Mouse (Mus musculus) adrenal gland, adult (tissue): ENCODE data around the gene Rasgef1b.
A peak's percentile ranks its signal among the peaks of the same experiment; 100 is the strongest.

Experiments
- DNase-seq, 2 experiments: peaks; one replicate each; pipeline ENCODE4 v3.0.0; 2022 to 2023; ENCODE audit warnings: low spot score in 1 of 2; ENCODE audit not compliant: inconsistent age in 2 of 2

Rasgef1b gene

GRCm38 (mm10) chr5:99496931-99497782 is 231.7 kb downstream of the Rasgef1b start:
- no peak for DNase-seq

DNA sequence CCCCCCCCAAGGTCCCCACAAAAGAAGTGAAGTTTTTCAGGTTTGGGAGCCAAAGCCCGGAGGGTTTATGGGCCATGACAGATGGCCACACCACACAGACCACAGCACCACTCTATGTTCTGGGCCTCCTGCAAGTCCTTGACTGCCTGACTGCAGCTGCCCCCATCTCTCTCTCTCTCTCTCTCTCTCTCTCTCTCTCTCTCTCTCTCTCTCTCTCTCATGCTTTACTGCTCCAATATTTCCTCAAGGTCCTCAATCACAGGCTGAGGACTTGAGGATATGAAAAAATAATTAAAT is 232.8 kb downstream of the Rasgef1b start:
- DNase-seq = no peak

- no peak for DNase-seq
Observed at GRCm38 (mm10) chr5:99495354-99496156, 233.3 kb downstream of the Rasgef1b start.

DNA sequence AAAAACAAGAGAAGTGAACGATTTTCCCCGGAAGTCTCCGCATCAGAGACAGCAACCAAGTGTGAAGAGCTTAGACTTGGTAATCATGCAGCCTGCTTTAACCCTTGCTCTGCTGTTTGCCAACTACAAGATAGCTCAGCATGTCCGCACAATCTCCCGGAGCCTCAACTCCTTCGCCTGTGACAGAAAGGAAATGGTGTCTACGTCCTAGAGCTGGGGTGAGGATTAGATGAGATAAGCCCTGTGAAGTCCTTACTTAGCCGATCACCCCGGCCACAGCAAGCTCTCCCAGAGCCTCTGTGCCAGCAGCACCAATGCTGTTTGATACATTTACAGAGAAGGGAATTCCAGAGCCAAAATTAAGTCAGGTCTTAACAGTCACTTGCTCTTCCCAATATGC is 235.0 kb downstream of the Rasgef1b start:
- DNase-seq = no peak

DNA sequence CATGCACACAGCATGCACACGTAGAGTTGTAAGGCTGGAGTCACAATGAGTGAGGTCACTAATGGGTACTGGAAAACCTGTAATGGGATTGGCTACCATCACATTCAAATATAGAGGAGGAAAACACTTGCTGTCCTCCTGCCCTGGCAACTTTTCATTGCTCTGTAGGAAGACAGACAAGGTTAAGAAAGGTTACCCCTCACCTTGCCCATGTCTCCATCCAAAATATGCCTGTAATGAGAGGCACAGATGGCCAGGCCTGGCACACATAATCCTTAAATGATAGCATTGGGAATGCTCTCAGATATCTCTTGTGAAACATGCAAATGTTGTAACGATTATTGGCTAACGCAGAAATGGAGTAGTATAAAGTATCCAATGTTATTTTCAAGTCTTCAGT is 235.8 kb downstream of the Rasgef1b start:
- no peak for DNase-seq

- DNase-seq = no peak
Observed at GRCm38 (mm10) chr5:99488479-99489158, 240.2 kb downstream of the Rasgef1b start.

DNA sequence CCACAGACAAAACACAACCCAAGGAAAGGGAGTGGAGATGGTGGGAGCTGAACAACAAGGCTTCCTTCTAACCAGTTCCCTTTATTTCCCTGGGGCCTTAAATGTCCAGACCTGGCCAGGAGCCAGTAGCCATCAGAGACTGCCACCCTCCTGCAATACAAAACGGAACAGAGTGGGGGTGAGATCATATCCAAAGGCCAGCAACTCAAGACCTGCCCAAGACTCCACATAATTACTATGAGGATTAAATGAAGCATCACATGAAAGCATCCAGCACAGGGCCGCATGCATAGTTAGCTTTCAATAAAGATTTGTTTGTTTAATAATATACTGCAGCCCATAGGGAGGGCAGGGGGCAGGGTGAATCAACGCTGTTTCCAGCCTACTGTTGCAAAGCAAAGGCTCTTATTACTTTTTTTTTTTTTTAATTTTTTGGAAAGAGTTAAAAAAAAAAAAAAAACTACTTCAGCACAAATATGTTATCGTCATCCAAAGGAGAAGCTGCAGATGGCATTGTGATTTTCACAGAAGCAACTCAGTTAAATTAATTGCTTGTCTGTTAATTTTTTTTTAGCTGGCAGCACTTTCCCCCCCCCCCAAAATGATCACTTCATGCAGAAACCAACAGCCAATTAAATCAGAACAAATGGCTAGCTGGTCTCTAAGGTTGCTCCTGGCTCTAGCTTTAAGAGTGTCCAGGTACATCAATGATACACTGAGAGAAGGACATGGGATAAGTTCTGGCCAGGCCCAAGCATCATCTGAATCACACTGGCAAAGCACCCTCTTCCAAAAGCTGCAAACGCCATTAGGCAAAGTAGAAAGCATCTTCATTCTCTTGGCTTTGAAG is 241.6 kb downstream of the Rasgef1b start:
- DNase-seq = no peak

DNA sequence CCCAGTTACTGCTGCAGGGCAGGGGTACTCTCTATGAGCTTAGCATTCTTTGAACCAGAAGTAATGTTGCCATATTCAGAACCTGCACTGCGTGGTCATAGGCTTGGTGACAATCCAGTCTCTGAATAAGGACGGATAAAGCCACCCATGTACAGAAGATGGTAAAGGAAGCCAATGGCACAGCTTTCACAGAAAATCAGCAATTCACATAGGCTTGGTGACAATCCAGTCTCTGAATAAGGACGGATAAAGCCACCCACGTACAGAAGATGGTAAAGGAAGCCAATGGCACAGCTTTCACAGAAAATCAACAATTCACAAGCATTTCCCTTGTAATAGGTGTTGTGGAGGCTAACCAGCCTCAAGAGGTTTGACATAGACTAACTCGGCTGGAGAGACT is 245.7 kb downstream of the Rasgef1b start:
- DNase-seq = no peak

DNA sequence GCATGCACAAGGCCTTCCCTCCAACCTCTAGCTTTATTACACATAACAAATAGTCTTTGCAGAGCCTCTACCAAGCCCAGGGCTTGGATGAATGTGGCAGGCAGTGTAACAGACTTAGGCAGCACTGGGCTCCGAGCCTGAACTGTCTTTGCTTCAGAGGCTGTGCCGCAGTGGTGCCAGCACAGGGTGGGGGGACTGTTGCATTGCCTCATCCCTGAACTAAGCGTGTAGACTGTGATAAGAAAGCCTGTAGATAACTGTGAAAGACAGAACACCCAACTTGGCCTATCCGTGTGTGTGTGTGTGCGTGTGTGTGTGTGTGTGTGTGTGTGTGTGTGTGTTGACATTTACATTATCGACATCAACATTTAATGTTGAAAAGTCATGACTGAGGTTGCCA is 246.3 kb downstream of the Rasgef1b start:
- DNase-seq = no peak

DNA sequence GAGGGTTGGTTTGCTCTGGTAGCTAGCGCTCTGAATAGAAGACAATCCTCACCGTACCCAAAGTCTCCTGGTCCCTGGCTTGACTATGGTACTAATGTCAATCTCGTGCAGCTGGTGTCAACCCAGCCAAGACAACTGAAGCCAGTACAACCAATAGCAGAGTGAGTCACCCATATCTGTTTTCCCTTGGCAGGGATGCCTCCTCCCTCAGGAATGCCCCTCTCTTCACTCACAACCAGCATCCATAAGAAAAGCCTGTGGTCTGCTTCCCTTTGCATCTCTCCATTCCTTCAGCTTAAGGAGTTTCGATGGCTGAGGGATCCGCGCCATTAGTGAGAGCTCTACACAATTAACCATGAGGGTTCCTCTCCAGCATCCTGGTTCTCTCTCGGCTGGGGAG is 246.8 kb downstream of the Rasgef1b start:
- no peak for DNase-seq

- no peak for DNase-seq
Observed at GRCm38 (mm10) chr5:99480078-99481031, 248.5 kb downstream of the Rasgef1b start.

- peak; percentile 60 to 86 for DNase-seq
Observed at GRCm38 (mm10) chr5:99479263-99480077, 249.4 kb downstream of the Rasgef1b start.

DNA sequence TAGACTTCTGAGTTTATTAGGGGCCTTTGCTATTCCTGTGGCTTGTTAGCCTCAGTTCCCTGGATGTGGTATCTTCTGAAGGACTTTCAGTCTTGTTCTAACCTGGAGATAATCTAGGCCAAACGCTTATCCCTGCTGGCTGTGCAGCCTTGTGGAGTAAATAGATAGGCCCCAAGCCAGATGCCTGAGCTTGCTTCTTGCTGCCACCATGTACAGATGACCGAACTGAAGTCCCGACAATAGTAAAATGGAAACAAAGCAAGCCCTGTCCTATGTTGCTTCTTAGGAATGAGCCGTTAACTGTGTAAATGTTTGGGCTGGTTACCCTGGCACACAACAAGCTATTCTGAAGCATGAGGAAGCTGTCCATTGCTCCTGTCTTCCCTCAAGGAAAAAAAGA is 250.1 kb downstream of the Rasgef1b start:
- DNase-seq = no peak

DNA sequence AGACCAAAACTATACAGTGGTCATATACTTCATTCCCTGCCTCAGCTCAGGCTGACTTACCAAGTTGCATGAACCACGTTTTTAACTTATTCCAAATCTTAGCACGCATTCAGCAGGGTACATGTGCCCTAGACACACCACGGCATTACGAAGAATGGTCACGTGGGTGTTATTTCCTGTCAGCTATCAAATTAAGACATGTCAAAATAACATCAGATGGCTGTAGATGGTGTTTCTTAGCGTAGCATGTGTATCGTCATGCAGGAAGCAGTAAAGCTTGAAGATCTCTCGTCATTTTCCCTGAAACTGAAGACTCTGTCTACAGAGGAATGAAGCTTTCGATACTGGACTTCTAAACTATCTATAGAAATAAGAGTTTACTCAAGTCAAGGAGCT is 251.4 kb downstream of the Rasgef1b start:
- no peak for DNase-seq

DNA sequence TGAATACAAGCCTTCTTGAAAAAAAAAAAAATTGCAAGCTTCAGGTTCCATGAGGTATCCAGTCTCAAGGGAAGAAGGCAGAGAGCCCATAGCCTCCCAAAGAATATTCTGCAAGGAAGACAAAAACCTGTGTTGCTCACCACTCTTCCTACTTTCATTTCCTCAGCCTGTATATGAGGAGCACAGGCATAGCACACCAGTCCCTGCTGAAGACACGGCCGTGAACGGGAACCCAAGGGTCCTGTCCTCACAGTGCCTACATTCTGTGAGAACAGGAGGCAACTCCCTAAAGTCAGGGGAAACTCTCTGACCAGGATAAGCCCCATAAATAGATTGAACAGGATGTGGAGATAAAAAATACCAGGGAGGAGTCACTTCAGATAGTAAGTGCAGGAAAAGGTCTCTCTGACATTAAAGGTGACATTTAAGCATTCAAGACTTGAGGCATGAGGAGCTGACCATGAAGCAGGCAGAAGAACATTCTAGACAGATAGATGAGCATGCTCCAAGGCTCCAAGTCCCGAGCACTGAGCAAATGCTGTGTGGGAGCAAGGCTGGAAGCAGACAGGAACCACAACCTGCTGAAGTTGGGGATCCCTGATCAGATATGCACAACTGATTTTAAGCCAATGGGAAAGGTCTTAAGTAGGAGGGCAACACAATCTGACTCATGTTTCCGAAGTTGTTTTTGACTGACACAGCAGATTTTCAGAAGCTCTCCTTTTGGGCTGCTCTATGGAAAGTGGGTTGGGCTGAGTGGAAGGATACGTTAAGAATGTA is 252.0 kb downstream of the Rasgef1b start:
- DNase-seq = peak in 1 of 2 experiments; percentile 35

DNA sequence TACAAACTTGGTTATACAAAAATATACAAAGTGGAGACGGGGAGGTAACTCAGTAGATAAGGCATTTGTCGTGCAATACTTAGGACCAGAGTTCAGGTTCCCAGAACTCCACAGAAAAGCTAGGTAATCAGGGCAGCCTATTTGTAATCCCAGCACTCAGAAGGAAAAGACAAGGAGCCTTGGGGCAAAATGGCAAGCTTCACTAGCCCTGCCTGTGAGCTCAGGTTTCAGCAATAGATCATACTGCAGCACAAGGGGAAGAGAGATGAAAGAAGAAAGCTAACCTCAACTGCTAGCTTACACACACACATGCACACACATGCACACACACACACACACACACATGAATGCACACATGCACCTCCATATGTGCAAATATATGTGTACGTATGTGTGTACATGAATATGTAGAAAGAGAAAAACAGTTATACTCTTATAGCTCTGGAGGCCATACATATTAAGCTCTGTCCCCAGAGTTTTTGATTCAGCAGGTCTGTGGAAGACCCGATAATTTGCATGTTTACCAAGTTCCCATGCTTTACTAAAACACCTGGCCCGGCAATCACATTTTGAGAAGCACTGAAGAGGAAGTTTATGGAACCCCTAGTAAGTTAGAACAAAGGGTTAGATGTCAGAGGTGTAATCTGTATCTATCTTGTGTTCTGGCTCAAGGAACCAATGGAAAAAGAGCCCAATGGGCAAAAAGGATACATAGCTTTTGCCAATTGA is 256.1 kb downstream of the Rasgef1b start:
- DNase-seq = no peak

DNA sequence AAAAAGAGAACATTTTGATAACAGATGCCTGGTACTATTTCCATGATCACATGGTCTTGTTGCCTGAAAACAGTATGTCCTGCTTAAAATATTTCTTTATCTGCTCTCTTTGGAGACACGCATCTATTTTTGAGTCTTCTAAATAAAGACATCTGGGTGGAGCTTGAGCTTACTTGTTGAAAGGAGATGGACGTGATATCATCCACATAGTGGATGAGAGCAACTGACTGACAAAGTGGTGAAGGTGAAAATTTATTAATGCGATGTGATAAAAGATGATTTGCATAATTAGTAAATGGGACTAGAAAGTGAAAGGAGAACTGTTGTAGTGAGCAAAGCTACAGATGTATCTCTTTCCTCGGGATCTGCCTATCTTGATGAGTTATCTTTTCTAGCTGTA is 257.1 kb downstream of the Rasgef1b start:
- DNase-seq = no peak

GRCm38 (mm10) chr5:99470613-99471012 is 258.3 kb downstream of the Rasgef1b start:
- peak in 1 of 2 experiments; percentile 59 for DNase-seq
